Mouse (Mus musculus): ENCODE data around the gene Nphp3. TPM values are rescaled to one million over a fixed set of nuclear protein-coding genes. Genes with fewer than 3 reads are reported as not detected.
A peak's percentile ranks its signal among the peaks of the same experiment; 100 is the strongest.

Nphp3 gene
- polyA plus RNA-seq (2015; fragmentation: Nextera tagmentation; extraction: Ambion mirVana) = 0.90 and 1.2 TPM in 2 replicates

DNA sequence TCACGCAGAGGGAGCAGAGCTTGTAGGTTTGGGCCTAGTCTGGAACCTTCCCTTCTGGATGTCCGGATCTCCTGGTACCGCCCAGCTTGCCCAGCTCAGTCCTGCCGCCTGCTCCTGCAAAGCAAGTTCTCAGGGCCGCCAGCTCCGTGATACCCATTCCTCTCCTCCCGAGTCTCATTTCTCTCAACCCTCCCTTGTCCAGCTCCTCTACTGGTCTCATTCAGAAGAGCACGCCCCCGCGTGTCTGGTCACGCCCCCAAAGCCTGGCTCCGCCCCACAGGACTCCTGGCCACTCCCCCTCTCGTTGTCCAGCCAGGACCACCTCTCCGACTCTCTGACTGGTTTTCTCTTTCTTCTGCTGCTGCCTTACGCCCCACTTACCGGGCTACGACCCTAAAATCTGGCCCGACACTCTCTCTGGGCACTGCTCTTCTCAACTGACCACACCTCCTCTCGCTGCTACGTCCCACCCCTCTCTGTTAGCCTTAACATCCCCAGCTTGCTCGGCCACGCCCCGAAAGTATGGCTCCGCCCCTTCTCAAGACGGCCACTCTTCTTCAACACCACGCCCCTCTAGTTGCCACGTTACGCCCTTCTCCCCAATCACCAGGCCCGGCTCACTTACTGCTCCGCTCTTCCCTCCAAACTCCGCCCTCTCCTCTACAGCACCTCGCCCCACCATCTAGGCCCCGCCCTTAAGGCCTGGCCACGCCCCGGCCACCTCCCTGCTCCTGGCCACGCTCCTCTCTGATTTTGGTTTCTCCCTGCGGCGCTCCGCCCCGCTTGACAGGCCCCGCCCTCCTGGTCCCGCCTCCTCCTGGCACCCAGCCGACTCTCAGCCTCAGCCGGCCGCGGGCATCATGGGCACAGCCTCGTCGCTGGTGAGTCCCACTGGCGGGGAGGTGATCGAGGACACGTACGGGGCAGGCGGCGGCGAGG, at the start of gene Nphp3:
Gene Nphp3, plus strand, starts transcription at position 624 of the 939 bp plus-strand sequence.
- Histone ChIP-seq H3K27ac (ENCODE audit: low read length) (peak within 1 kb of the TSS; percentile 62; the same call in 1 of the 2 replicates), H3K9me3 (replicated peaks; ENCODE audit: control insufficient read depth, low read length) (no peaks in the 10 kb centered on the region), H3K27me3 (ENCODE audit: control insufficient read depth, insufficient read depth, low read depth, low read length) (peaks cover 4% of the 10 kb centered on the region; the same call in 1 of the 2 replicates), H3K4me2 (ENCODE audit: low read depth, low read length) (peak within 1 kb of the TSS; percentile 79), H3K9ac (ENCODE audit: low read depth, low read length) (peak within 1 kb of the TSS; percentile 53), H3K4me3 (ENCODE audit: low read depth, low read length) (peak within 1 kb of the TSS; percentile 69), H3K4me1 (ENCODE audit: control insufficient read depth, low read depth, low read length) (peaks cover 8% of the 10 kb centered on the region), H3K36me3 (ENCODE audit: control insufficient read depth, insufficient read depth) (no peaks in the 10 kb centered on the region)
- under 1% methylated on average over 55 of the region's 55 CpGs for WGBS (ENCODE audit: insufficient replicate concordance)
- peak; percentile 92 for ATAC-seq (ENCODE audit: low read depth)

DNA sequence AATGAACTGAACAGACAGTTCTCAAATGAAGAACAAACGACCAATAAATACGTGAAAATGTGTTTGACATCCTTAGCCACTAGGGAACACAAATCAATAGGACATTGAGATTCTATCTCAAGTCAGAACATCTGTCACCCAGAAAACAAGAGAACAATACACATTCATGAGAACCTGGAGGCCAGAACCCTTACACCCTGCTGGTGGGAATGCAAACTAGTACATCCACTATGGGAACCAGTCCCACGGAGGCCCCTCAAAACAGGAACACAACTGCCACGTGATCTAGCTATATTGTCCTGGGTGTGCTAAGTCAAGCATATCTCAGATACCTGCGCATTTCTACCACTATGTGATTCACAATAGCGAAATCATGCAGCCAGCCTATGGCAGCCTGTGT, 43.6 kb upstream of the Nphp3 start:
- WGBS (ENCODE audit: insufficient replicate concordance) = 55% methylated on average over 6 of the region's 6 CpGs
- Histone ChIP-seq H3K4me3 (ENCODE audit: low read depth, low read length) (no peak overlapping the region), H3K36me3 (ENCODE audit: control insufficient read depth, insufficient read depth) (no peaks in the 10 kb centered on the region), H3K27ac (ENCODE audit: low read length) (no peak overlapping the region), H3K9ac (ENCODE audit: low read depth, low read length) (no peak overlapping the region), H3K27me3 (ENCODE audit: control insufficient read depth, insufficient read depth, low read depth, low read length) (no peaks in the 10 kb centered on the region), H3K4me2 (ENCODE audit: low read depth, low read length) (no peak overlapping the region), H3K9me3 (replicated peaks; ENCODE audit: control insufficient read depth, low read length) (no peaks in the 10 kb centered on the region), H3K4me1 (ENCODE audit: control insufficient read depth, low read depth, low read length) (no peaks in the 10 kb centered on the region)
- ATAC-seq (ENCODE audit: low read depth) = no peak

DNA sequence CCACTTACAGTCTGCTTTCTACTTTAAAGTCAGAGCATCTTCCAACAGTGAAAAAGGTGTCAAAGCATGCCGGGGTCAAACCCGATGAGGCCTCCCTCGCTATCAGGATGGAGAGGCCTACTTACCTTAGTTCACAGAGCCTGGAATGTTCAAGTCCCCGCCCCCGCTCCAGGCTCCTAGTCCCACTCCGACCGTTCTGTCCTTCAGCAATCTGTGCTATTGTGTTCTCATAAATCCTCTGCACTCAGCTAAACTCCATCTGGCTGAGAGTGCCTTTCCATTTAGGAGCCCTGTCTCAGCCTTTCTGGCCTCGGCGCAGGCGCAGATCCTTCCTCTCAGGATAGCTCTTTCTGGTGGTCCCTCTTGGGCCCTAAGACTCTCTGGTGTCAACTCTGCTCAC, 42.4 kb upstream of the Nphp3 start:
- Histone ChIP-seq H3K4me2 (ENCODE audit: low read depth, low read length) (no peak overlapping the region), H3K4me3 (ENCODE audit: low read depth, low read length) (no peak overlapping the region), H3K36me3 (ENCODE audit: control insufficient read depth, insufficient read depth) (no peaks in the 10 kb centered on the region), H3K27ac (ENCODE audit: low read length) (no peak overlapping the region), H3K9ac (ENCODE audit: low read depth, low read length) (no peak overlapping the region), H3K9me3 (replicated peaks; ENCODE audit: control insufficient read depth, low read length) (no peaks in the 10 kb centered on the region), H3K27me3 (ENCODE audit: control insufficient read depth, insufficient read depth, low read depth, low read length) (no peaks in the 10 kb centered on the region), H3K4me1 (ENCODE audit: control insufficient read depth, low read depth, low read length) (no peaks in the 10 kb centered on the region)
- WGBS (ENCODE audit: insufficient replicate concordance) = 78% methylated on average over 10 of the region's 10 CpGs
- ATAC-seq (ENCODE audit: low read depth) = no peak

DNA sequence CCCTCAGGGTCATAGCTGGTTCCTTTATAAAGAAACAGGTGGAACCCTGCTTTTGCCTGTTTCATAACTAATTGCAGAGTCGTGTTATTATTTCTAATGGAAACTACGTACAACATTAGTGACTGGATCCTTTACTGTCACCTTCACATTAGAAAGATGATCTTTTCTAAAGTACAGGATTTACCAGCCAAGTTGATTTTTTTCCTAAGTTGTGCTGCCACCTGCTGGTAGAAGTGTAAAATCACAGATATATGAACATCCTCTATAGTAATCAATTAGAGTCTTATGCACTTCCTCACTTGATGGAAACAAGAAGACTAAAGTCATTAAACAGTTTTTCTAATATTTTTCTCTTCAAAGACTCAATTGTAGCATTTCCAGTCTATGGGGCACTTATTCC, 5.8 kb upstream of the Nphp3 start:
- Histone ChIP-seq H3K9me3 (replicated peaks; ENCODE audit: control insufficient read depth, low read length) (no peaks in the 10 kb centered on the region), H3K27me3 (ENCODE audit: control insufficient read depth, insufficient read depth, low read depth, low read length) (no peaks in the 10 kb centered on the region), H3K4me1 (ENCODE audit: control insufficient read depth, low read depth, low read length) (peaks cover 6% of the 10 kb centered on the region), H3K9ac (ENCODE audit: low read depth, low read length) (no peak overlapping the region), H3K36me3 (ENCODE audit: control insufficient read depth, insufficient read depth) (no peaks in the 10 kb centered on the region), H3K27ac (ENCODE audit: low read length) (no peak overlapping the region), H3K4me2 (ENCODE audit: low read depth, low read length) (no peak overlapping the region), H3K4me3 (ENCODE audit: low read depth, low read length) (no peak overlapping the region)
- ATAC-seq (ENCODE audit: low read depth) = no peak
- 9% methylated on average over 2 of the region's 2 CpGs for WGBS (ENCODE audit: insufficient replicate concordance)

DNA sequence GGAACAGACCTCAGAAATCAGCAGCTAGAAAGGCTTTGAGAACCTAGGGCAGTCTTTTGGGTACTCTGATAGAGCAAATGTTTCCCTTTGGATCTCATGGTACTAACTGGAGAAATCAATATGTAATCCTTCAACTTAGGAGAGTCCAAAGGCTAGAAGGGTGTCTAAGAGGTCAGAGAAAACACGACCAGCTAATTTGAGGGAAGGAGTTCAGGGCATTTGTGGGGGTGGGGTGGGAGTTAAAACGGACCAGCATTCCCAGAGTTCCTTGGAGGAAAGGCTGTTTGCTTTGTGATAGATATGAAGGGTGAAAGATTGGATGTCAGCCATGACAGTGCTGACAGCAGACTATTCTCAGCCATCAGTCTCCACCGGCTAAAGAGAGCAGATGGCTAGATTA, 1.7 kb upstream of the Nphp3 start:
- 34% methylated on average over 3 of the region's 3 CpGs for WGBS (ENCODE audit: insufficient replicate concordance)
- Histone ChIP-seq H3K27ac (ENCODE audit: low read length) (no peak overlapping the region), H3K27me3 (ENCODE audit: control insufficient read depth, insufficient read depth, low read depth, low read length) (peaks cover 4% of the 10 kb centered on the region; the same call in 1 of the 2 replicates), H3K4me2 (ENCODE audit: low read depth, low read length) (no peak overlapping the region), H3K36me3 (ENCODE audit: control insufficient read depth, insufficient read depth) (no peaks in the 10 kb centered on the region), H3K9ac (ENCODE audit: low read depth, low read length) (no peak overlapping the region), H3K4me3 (ENCODE audit: low read depth, low read length) (no peak overlapping the region), H3K9me3 (replicated peaks; ENCODE audit: control insufficient read depth, low read length) (no peaks in the 10 kb centered on the region), H3K4me1 (ENCODE audit: control insufficient read depth, low read depth, low read length) (peaks cover 8% of the 10 kb centered on the region)
- no peak for ATAC-seq (ENCODE audit: low read depth)

DNA sequence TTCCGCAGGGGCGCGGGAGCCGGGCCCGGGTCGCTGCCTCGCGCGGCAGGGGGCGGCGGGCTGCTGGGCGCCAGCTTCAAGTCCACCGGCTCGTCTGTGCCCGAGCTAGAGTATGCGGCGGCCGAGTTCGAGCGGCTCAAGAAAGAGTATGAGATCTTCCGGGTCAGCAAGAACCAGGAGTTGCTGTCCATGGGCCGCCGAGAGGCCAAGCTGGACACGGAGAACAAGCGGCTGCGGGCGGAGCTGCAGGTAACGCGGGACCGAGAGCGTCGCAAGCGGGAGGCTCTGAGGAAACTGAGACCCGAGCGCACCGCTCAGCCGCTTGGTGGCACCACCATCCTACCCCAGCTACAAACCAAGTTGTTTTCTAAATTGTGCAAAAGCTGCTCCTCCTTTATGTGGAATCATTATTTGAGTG, 578 bp downstream of the Nphp3 start:
- H3K4me3 ChIP-seq (ENCODE audit: low read depth, low read length) = peak overlapping the region; percentile 69
- 0 out of 2 replicates have a peak overlapping the region, but pooled peaks have one; percentile 42 for H3K27ac ChIP-seq (ENCODE audit: low read length)
- H3K36me3 ChIP-seq (ENCODE audit: control insufficient read depth, insufficient read depth) = no peaks in the 10 kb centered on the region
- under 1% methylated on average over 37 of the region's 37 CpGs for WGBS (ENCODE audit: insufficient replicate concordance)
- ATAC-seq (ENCODE audit: low read depth) = peak; percentile 31
- peak overlapping the region; percentile 53 for H3K9ac ChIP-seq (ENCODE audit: low read depth, low read length)
- H3K4me1 ChIP-seq (ENCODE audit: control insufficient read depth, low read depth, low read length) = peaks cover 8% of the 10 kb centered on the region
- H3K4me2 ChIP-seq (ENCODE audit: low read depth, low read length) = peak overlapping the region; percentile 79
- no peaks in the 10 kb centered on the region for H3K9me3 ChIP-seq (replicated peaks; ENCODE audit: control insufficient read depth, low read length)
- H3K27me3 ChIP-seq (ENCODE audit: control insufficient read depth, insufficient read depth, low read depth, low read length) = peaks cover 4% of the 10 kb centered on the region; the same call in 1 of the 2 replicates

DNA sequence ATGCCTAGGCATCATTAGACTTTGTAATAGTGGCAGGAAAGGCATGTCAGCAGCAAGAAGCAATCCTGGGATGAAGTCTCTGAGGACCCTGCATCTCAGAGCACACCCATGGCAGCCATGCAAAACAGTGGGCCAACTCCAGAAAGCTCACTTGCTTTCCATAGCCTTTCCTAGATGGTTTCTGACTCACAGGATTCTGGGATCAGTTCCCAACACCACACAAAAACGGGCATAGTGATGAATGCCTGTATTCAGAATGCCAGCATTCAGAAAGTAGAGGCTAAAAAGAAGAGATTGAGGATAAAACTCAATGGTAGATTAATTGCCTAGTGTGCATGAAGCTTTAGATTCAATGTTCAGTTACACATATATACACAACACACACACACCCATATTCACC, 12.2 kb downstream of the Nphp3 start:
- Histone ChIP-seq H3K9me3 (replicated peaks; ENCODE audit: control insufficient read depth, low read length) (no peaks in the 10 kb centered on the region), H3K4me2 (ENCODE audit: low read depth, low read length) (no peak overlapping the region), H3K4me3 (ENCODE audit: low read depth, low read length) (no peak overlapping the region), H3K9ac (ENCODE audit: low read depth, low read length) (no peak overlapping the region), H3K27ac (ENCODE audit: low read length) (no peak overlapping the region), H3K27me3 (ENCODE audit: control insufficient read depth, insufficient read depth, low read depth, low read length) (no peaks in the 10 kb centered on the region), H3K36me3 (ENCODE audit: control insufficient read depth, insufficient read depth) (no peaks in the 10 kb centered on the region), H3K4me1 (ENCODE audit: control insufficient read depth, low read depth, low read length) (no peaks in the 10 kb centered on the region)
- 22% methylated on average over 1 of the region's 1 CpGs for WGBS (ENCODE audit: insufficient replicate concordance)
- no peak for ATAC-seq (ENCODE audit: low read depth)

DNA sequence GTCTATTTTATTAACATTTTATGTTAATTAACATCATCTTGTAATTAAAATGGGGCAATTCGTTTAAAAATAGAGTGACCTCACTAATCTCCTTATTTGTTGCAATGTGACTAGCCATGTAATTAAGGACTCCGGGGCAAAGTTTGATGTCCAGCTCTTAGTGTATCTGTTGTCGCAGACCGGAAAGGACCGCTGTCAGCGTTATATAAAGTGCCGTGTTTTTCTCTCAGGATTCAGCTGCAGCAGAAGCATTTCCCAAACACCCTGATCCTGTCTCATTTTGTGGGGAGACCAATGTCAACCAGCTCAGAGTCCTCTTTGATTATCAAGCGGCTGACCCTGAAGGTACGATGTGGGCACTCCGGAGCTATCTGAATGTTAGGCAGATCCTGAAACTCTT, 18.7 kb downstream of the Nphp3 start:
- ATAC-seq (ENCODE audit: low read depth) = no peak
- no peaks in the 10 kb centered on the region for H3K27me3 ChIP-seq (ENCODE audit: control insufficient read depth, insufficient read depth, low read depth, low read length)
- H3K4me3 ChIP-seq (ENCODE audit: low read depth, low read length) = no peak overlapping the region
- H3K4me1 ChIP-seq (ENCODE audit: control insufficient read depth, low read depth, low read length) = no peaks in the 10 kb centered on the region
- H3K36me3 ChIP-seq (ENCODE audit: control insufficient read depth, insufficient read depth) = no peaks in the 10 kb centered on the region
- no peaks in the 10 kb centered on the region for H3K9me3 ChIP-seq (replicated peaks; ENCODE audit: control insufficient read depth, low read length)
- no peak overlapping the region for H3K27ac ChIP-seq (ENCODE audit: low read length)
- WGBS (ENCODE audit: insufficient replicate concordance) = 86% methylated on average over 10 of the region's 10 CpGs
- no peak overlapping the region for H3K9ac ChIP-seq (ENCODE audit: low read depth, low read length)
- H3K4me2 ChIP-seq (ENCODE audit: low read depth, low read length) = no peak overlapping the region

DNA sequence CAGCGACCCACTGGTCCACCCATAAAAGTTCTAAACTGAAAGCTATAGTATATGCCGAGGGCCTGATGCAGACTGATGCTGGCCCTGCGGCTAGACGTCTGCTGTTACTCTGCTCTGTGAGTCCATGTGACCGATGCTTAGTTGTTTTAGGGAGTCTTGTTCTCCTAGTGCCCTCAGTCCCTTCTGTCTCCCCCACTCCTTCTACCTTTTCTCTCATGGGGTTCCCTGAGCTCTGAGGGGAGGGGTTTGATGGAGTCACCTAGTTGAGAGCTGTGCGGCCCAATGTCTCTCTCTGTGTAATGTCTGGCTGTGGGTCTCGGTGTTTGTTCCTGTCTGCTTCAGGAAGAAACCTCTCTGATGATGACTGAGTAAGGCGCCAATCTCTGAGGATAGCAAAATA, 24.8 kb downstream of the Nphp3 start:
- H3K4me2 ChIP-seq (ENCODE audit: low read depth, low read length) = no peak overlapping the region
- H3K9ac ChIP-seq (ENCODE audit: low read depth, low read length) = no peak overlapping the region
- peaks cover 6% of the 10 kb centered on the region; the same call in 1 of the 2 replicates for H3K36me3 ChIP-seq (ENCODE audit: control insufficient read depth, insufficient read depth)
- no peak overlapping the region for H3K27ac ChIP-seq (ENCODE audit: low read length)
- H3K9me3 ChIP-seq (replicated peaks; ENCODE audit: control insufficient read depth, low read length) = no peaks in the 10 kb centered on the region
- H3K4me1 ChIP-seq (ENCODE audit: control insufficient read depth, low read depth, low read length) = no peaks in the 10 kb centered on the region
- ATAC-seq (ENCODE audit: low read depth) = no peak
- no peak overlapping the region for H3K4me3 ChIP-seq (ENCODE audit: low read depth, low read length)
- H3K27me3 ChIP-seq (ENCODE audit: control insufficient read depth, insufficient read depth, low read depth, low read length) = no peaks in the 10 kb centered on the region
- WGBS (ENCODE audit: insufficient replicate concordance) = 78% methylated on average over 8 of the region's 8 CpGs
